Mouse (Mus musculus): ENCODE data around the gene Phf12.
"Not testable (repeated sequence)": the region's sequence is repeated elsewhere in the genome, so short reads cannot be mapped to it uniquely, and the experiment has no call there.

Phf12 gene

DNA sequence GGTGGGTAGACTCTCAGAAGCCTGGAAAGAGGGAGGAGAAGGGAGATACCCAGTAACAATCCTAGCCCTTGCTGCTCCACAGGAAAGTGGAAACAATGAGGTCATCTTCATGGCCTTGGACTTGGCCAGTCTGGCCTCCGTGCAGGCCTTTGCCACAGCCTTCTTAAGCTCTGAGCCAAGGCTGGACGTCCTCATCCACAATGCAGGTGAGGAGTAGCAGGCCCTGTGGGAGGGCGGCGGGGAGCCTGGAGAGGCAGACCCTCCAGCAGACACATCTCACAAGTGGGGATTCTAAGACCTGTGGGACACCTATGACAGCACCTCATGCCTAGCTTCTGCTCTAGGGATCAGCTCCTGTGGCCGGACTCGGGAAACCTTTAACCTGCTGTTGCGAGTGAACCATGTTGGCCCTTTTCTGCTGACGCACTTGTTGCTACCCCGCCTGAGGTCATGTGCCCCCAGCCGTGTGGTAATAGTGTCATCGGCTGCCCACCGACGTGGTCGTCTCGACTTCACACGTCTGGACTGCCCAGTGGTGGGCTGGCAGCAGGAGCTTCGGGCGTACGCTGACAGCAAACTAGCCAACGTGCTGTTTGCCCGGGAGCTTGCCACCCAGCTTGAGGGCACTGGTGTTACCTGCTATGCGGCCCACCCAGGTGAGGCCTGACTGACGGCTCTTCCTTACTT is 51.5 kb downstream of the Phf12 start:
- DNase-seq = no peak

DNA sequence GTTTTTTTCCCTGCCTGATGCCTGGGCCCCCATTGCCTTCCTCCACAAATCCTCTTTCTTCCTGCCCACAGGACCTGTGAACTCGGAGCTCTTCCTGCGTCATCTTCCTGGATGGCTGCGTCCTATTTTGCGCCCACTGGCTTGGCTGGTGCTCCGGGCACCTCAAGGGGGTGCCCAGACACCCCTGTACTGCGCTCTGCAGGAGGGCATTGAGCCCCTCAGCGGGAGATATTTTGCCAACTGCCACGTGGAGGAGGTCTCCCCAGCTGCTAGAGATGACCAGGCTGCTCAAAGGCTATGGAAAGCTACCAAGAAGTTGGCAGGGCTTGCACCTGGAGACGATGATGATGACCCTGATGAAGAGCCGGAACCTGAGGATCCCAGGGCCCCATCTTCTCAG is 54.2 kb downstream of the Phf12 start:
- DNase-seq = no peak

DNA sequence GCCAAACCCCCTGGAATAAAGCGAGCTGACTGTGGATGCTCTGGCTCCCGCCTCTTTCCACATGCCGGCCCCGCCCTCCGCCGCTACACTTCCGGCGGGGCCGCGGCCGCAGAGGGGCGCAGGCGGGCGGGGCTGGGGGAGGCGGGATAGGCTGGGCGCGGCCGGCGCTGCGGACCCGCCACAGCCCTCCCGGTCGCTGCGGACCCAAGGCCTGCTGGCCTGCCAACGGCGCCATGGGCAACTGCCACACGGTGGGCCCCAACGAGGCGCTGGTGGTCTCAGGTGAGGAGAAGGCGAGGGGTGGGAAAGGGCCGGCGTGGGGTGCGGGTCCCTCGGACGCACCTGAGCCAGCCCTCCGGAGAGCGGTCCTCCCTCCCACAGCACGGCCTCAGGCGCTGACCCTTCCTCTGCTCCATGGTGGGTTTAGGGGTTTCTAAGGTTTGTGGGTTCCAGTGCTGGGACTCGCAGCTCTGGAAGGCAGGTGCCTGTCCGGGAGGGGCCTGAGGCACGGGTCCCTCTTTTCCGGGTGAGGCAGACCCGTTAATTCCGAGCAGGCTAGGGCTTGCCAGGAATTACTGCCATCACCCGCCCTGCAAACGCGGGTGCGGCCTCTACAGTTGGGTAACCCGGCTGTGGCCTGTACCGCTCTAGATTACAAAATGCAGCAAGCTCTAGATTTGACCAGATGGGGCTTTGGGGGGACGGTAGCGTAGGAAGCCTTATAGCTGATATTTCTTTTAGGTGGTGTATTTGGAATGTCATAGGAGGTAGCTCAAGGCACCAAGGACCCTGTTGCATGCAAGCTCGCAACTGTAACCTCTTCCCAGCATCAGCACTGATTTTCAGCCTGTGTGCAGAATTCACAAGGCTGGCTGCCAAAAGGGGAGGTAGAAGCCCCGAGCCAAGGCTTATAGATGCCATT is 55.5 kb downstream of the Phf12 start, which contains the start of gene Flot2:
Gene Flot2, plus strand, starts transcription at position 101 of the 922 bp plus-strand sequence.
- DNase-seq = peak; percentile 53

DNA sequence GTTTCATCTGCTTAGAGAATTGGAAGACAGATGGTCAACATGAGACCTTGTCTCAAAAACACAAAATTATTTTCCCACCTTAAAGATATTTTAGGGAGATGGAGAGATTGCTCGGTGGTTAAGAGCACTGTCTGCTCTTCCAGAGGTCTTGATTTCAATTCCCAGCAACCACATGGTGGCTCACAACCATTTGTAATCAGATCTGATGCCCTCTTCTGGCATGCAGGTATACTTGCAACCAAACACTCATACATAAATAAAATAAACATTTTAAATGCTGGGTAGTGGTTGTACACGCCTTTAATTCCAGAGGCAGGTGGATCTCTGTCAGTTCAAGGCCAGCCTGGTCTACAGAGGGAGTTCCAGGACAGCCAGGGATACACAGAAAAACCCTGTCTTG is 58.3 kb downstream of the Phf12 start:
- DNase-seq = no peak

DNA sequence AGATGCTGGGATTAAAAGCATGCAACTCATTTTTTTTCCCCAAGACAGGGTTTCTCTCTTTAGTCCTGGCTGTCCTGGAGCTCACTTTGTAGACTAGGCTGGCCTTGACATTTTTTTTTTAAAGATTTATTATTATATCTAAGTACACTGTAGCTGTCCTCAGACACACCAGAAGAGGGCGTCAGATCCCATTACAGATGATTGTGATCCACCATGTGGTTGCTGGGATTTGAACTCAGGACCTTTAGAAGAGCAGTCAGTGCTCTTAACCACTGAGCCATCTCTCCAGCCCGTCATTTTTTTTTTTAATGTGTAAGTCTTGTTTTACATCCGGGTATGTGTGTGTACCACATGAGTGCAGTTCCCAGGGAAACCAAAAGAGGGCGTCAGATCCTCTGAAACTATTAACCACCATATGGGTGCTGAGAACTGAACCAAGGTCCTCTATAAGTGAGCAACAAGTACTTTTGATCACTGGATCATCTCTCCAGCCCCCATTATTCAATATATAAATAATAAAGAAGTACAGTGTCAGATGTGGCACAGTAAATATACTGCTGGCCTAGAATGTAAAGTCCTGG is 59.8 kb downstream of the Phf12 start:
- not testable (repeated sequence) for DNase-seq

DNA sequence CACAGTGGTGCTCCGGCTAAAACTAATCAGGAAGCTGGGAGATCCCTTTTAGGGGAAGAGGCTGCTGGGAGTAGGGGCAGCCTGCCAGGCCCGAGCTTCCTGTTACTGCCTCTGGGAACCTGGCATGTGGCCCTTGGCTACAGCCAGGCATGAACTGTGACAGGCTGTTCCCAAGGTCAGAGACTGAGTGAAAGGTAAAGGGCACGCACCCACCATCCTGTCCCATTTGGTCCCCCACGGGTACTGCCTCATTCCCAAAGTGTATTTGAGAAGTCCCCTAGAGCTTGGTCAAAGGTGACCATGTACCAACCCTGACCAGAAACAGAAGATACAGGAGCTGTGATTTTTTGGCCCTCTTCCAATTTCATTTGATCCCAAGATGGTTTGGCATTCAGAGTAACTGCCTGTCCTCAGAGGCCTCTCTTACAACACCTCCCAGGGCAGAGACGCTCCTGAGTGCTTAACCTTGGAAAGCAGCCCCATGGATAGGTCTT is 62.3 kb downstream of the Phf12 start:
- peak; percentile 91 for DNase-seq

DNA sequence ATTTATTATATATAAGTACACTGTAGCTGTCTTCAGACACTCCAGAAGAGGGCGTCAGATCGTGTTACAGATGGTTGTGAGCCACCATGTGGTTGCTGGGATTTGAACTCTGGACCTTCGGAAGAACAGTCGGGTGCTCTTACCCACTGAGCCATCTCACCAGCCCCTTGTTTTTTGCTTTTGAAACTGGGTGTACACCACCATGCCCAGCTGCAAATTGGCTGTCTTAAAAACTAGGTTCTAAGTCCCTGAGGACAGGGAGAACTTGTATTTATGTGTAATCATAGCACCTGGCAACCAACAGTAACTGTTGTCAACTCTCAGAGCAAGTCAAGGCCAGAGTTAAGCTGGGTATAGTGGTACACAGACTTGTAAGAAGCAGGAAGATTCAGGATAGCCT is 66.1 kb downstream of the Phf12 start:
- DNase-seq = not testable (repeated sequence)

DNA sequence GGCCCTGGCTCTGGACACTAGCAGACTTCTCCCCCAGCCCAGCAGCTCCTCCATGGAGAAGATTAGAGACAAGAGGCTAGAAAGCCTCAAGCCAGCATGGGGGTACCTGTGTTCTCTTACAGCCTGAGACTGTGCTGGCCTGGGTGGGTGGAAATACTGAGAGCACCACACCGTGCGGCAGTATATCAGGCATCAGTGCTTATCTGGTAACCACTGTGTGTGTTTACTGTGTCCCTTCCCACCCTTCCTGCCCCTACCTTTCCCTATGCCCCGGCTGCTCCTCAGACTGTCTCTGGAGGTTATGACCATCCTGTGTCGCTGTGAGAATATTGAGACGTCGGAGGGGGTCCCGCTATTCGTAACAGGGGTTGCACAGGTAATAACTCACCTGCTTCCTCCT is 70.5 kb downstream of the Phf12 start:
- DNase-seq = no peak

DNA sequence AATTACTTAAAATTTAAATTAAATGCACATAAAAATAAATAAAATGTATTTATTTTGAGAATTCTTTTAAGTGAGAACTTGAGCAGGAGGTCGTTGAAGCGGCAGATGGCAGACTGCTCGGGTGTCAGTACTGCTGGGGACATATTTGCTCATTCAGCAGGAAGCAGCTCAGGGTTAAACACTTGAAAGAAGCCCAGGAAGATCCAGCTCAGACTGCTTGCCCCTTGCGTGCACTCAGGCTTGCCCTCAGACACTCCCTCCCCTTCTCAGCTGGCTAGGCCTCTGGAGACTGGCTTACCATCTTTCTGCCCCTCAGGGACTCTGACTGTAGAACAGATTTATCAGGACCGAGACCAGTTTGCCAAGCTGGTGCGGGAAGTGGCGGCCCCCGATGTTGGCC is 74.4 kb downstream of the Phf12 start:
- no peak for DNase-seq

DNA sequence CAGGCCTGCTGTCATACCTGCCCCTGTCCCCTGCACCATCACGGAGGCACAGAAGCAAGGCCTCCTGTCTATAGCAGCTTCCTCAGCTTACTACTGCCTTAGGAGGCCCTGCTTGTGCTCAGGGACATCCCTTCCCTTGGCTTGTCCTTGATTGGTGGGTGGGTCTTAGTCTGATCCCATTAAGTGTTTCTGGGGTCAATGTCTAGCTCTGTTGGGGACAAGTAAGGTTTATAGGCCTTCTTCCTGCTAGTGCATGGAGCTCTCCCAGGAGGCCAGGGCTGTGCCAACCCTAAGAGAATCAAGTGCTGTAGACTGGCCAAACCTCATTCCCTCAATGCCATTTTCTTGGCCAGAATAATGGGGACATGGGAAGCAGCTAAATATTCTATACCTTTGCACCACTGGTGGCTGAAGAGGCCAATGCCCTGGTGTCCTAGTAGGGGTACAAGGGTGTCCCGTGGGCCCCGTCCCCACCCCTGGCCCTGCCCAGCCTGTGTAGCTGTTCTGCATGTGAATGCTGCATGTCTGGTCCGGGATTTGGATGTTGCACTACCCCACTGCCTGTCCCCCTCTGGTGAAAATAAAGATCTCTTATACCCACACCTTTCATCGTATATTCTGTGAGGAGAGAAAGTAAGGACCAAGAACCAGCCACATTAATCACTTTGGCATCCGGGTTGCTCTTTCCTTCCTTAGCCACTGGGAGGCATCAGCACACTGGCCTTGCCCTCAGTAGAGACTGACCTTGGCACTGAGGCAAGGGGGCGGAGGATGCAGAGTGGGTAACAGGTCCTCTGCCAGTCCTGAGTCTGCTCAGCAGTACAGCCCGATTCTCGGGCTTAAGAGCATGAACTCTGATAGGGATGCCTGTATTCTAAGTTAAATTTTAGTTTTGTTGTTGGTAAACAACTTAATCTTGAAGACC is 77.5 kb downstream of the Phf12 start:
- peak; percentile 61 for DNase-seq

DNA sequence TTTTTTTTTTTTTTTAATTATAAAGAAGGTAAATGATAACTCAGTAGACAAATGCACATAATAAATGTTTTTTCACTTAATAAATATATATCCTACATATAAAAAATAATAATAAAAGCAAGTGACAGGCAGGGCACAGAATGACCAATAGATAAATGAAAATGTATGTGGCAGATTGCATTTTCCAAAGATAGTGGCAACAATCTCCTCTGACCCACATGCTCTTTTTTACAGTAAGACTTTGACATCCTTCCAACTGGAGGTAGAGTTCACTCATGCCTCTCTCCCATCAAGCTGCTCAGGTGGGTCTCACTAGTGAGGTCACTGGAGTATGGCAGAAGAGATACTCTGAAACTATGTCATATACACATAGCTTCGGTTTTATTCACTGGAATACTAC is 80.0 kb downstream of the Phf12 start:
- no peak for DNase-seq

DNA sequence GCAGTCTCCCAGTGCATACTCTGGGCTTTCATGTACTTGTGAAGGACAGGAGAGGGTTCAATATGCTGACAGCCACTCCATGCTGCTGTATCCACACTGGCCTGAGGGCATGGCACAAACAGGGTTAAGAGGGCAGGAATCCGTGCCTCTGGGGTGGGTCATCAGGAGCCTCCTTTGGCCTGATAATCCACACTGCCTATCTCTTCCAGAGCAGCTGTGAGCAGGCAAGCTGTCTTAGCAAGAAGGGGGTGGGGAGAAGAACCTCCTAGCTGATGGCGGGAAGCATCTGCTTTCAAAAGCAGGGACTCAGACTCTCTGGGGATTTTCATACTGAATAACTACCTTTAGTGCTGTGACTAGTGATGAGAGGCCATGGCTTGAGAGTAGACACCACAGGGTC is 83.4 kb downstream of the Phf12 start:
- DNase-seq = no peak

DNA sequence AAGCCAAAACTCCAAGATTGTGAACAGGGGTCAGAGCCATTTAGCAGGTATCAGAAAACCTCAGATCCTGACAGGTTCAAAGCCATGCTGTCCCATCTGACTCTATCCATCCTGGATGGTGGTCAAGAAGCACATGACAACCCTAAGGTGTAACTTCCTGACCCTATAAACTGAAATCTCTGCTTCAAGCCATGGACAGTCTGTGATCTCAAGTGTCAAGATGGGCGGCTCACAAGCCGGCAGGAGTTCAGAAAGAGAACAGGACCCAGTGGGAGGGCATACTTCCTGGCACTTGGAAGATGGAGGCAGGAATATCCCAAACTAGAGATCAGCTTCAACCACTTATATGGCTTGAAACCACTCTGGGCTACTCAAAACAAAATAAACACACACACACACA is 84.1 kb downstream of the Phf12 start:
- no peak for DNase-seq

DNA sequence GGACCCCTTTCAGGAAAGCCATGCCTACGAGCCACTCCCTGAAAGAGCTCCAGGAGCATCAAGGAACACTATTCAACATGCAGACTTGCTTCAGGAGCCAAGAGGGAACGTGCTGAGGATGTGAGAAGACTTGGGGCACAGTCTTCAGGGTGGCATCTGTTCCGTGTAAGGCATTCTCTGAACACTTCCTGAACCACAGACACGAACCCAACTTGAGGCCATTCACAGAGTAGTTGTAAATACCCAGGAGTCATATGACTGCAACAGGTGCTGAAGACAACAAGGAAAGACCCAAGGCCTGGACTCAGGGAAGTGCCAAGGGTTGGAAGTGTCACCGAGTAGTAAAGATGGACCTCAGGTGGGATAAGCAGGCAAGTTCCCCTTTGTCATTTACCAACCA is 85.0 kb downstream of the Phf12 start:
- no peak for DNase-seq

DNA sequence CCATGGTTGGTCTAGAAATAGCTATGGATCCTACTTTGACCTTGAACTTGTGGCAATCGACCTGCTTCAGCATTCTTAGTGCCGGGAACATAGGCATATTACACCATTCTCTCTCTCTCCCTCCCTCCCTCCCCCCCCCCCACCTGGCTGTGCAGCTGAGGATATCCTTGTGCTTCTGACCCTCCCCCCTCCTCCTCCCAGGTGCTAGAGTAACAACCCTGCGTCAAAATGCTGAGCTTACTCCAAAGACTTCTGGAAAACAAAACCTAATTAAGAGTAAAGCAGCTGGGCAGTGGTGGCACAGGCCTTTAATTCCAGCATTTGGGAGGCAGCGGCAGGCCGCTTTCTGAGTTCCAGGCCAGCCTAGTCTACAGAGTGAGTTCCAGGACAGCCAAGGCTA is 86.6 kb downstream of the Phf12 start:
- DNase-seq = no peak

DNA sequence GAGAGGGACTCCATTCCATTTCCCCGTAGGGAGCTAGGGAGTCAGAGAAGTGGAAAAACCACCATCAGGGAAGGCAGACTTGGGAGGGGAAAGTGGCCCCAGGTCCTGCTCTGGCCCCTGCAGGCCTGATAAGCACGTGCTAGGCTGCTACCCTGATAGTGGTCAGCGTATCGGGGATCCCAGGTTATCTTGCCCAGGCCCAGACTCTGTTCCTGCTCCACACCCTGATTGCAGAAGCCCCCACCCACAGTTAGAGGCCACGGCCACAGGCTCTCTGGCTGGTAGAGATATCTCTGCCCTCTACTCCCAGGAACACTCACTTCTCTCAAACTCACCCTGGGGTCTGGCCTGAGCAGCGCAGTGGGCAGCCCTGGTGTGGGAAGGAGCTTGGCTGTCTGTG is 87.1 kb downstream of the Phf12 start:
- no peak for DNase-seq

DNA sequence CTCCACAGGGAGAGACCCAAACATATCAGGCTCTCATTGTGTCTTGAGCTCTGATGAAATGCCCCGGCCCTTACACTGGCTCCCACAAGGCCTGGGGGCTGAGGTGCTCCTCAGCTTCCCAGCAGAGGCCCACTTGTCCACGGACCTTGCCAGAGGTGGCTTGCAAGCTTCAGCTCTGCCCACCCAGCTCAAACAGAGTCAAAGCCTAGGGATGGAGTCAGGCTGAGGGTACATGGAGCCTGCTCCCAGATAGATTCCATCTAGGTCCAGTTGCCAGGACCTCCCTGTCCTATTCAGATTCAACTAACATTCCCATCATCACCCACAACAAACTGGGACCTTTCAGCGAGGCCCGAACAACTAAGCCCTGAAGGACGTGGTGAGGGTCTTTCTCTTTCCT is 89.4 kb downstream of the Phf12 start:
- DNase-seq = no peak

DNA sequence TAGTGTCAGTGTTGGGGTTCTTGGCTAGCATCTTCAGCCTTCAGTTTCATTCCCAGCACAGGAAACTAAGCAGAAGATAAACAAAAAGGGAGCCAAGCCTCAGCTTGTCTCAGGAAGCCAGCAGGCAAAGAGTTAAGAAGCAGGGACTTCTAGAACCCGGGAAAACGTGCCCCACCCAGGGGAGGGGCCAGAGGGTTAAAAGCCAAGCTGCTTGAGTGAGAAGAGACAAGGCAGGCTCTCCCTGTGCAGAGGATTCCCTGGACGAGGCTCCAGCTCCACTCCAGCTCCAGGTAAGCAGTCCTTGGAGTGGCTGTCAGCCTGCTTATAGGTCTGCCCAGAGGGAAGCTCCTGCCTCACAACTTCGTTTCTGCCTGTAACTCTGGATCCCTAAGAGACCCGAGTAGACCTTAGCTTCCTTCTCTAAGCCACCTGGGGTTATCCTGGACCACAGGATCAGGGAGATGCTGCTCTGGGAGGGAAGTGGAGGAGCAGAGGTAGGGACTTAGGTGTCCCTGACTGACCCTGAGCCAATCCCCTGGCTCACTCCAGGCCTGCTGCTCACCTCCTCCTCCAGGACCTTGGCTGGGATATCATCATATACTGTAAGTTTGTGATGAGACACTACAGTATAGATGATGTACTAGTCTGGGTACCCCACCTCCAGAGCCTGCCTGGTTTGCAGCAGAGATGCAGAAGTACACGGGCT is 90.0 kb downstream of the Phf12 start:
- DNase-seq = no peak

DNA sequence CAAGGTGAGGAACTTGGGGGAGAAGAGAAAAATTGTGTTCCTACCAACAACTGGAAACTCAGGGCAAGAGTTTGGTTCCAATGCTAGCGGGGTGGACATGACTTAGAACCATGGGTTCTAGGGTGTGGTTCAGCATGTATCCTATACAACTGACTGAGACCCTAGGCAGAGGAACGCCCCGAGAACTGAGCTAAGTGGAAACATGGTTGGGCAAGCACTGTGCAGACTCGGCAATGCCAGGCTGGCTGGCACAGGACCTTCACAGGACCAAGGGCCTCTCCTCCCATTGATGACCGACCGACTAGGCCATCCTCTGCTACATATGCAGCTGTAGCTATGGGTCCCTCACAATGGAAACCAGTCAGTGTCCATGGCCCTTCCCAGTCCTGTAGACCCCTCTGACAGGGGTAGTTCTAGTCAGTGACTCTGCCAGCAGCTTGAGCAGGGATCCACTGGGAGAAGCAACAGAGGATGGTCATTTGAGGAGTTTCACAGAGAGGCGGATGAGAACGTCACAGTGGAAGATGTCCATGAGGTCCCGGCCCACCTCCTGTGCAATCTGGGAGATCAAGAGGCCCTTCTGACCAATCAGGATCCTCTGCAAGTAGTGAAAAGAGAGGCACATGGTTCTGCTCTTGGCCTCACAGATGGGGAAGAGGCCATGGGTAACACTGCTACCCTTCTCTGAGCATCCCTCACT is 91.2 kb downstream of the Phf12 start:
- no peak for DNase-seq

DNA sequence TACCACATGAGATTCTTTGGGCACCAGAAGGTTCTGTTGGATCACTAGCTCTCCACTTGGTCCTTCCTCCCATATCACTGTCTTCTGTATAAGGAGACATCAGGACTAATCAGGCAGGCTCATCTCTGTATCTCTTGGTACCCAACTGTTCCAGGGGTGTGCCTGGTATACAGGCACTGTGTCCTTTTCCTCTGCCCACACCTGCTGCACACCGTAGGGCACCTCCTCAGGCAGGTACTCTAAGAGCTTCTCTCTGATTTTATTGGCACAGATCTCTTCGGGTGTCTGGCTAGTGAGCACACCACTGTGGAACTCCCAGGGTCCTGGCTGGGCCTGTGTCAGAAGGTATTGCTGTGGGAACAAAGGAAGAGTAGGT is 91.7 kb downstream of the Phf12 start:
- no peak for DNase-seq

DNA sequence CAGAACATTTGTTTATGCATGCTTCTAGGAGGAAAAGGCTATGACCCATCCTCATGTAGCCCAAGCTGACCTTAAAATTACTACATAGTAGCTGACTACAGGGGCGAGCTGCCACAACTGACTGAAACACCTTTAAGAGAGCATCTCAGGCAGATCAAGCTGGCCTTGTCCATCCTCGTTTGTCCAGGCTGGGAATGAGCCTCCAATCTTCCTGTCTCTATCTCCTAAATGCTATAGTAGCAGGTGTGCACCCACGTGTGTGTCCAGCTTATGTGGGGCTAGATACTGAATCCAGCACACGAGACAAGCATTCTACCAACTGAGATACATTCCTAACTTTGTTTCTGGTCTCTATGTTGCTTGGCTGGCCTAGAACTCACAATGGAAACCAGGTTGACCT is 92.1 kb downstream of the Phf12 start:
- DNase-seq = no peak
